Comparison of ENCODE assay signal across 8 mouse cellular contexts in genomic region chr5:112325546-112326445, GRCm38 (mm10). TPM values are rescaled to one million over a fixed set of nuclear protein-coding genes. Genes with fewer than 3 reads are reported as not detected.
DNase-seq lines count a peak whose midpoint lies in the region; ATAC-seq and TF ChIP-seq lines count a peak whose summit lies in the region.

Tfip11 (plus strand) TSS chr5:112326358.

- no peak for TF ChIP-seq CTCF in Patski (IDR thresholded peaks at IDR 0.05)

- CTCF ChIA-PET in Patski (lab: Charles Lee) = interaction anchor here (1.6 to 1.8 kb wide), 2 partner anchors 17 to 84 kb away, joined by 4 to 5 read pairs; partner anchors contain the start of genes Hps4 and Srrd

- peak; percentile 80 for DNase-seq in Patski (ENCODE audit: low read depth, low spot score)
- DNase-seq in cerebellum, postnatal 14 days = peak; percentile 98
- DNase-seq in frontal cortex, postnatal 14 days (ENCODE audit: low spot score in 2 of 2) = peak; percentile 93 to 96
- peak; percentile 97 for DNase-seq in layer of hippocampus, postnatal 25 days (ENCODE audit: extremely low spot score in 1 of 2, low spot score in 1 of 2)
- peak; percentile 96 for DNase-seq in lung, postnatal 25 days (ENCODE audit: low spot score)
- DNase-seq in retina, embryonic 14.5 days (ENCODE audit: low spot score) = peak; percentile 96
- peak; percentile 96 for DNase-seq in thymus, postnatal 4 days

- H3K27ac ChIP-seq in hindbrain, embryonic 13.5 days = peak within 1 kb of the TSS; percentile 88

- no peaks in the 10 kb centered on the region for H3K27me3 ChIP-seq in Patski
- H3K27me3 ChIP-seq in hindbrain, embryonic 13.5 days = no peaks in the 10 kb centered on the region

- in situ Hi-C loops in Patski (cut with MboI; ENCODE audit: low pct_unique_long_range_greater_than_20kb) = no loop called here

- peaks cover 26% of the 10 kb centered on the region for H3K4me1 ChIP-seq in hindbrain, embryonic 13.5 days (replicated peaks)

- H3K9me3 ChIP-seq in hindbrain, embryonic 13.5 days = no peaks in the 10 kb centered on the region

- 9% methylated on average over 48 of the region's 48 CpGs for WGBS in hindbrain, embryonic 13.5 days

- H3K4me2 ChIP-seq in hindbrain, embryonic 13.5 days = peak within 1 kb of the TSS; percentile 85

- peak within 1 kb of the TSS; percentile 98 for H3K4me3 ChIP-seq in hindbrain, embryonic 13.5 days

- ATAC-seq in Patski = peak; percentile 81
- ATAC-seq in hindbrain, embryonic 13.5 days (ENCODE audit: low FRiP score) = peak; percentile 90

- peak within 1 kb of the TSS; percentile 88 for H3K9ac ChIP-seq in hindbrain, embryonic 13.5 days

- peaks cover 27% of the 10 kb centered on the region for H3K36me3 ChIP-seq in hindbrain, embryonic 13.5 days

- POLR2A ChIA-PET in Patski (lab: Charles Lee) = interaction anchor here (1.0 to 1.5 kb wide), 2 partner anchors 50 to 85 kb away, joined by 4 to 7 read pairs; no protein-coding TSS in a partner anchor

RNA-seq across cellular contexts. Expression of gene Tfip11, which starts in this region (rescaled TPM):
- 43.2 TPM for polyA plus RNA-seq in Patski (2021)
- polyA plus RNA-seq in hindbrain, embryonic 13.5 days (2015; fragmentation: Nextera tagmentation; extraction: Ambion mirVana) = 32.2 and 33.7 TPM in 2 replicates
- total RNA-seq in layer of hippocampus, postnatal 25 days (2021) = 10 to 100 TPM; 35.3 to 40.1 TPM

Comparison
In these comparisons a context has a peak if more than half of its experiments do, and no peak if none do; other contexts are left out.
1. Peak in every context shown above with its lines: DNase-seq, ATAC-seq, H3K4me3 ChIP-seq and H3K27ac ChIP-seq.